ENCODE assay signal across 22 mouse cellular contexts in genomic region chr5:107207911-107208310, GRCm38 (mm10).
A peak's percentile ranks its signal among the peaks of the same experiment; 100 is the strongest.
DNase-seq lines count a peak whose midpoint lies in the region; ATAC-seq and TF ChIP-seq lines count a peak whose summit lies in the region.
"Had no signal": no experiment of that assay in that cellular context is flagged by ENCODE, and none has a peak within 500 bp of the region (broad histone marks: within the 10 kb centered on the region; RNA-seq: fewer than 3 reads in every experiment).

No protein-coding gene starts in this region.

- no peak for TF ChIP-seq CTCF in testis, adult 2 months (IDR thresholded peaks at IDR 0.05; ENCODE audit: control insufficient read depth, insufficient read depth, insufficient replicate concordance, low read depth, low read length)

- H3K27ac ChIP-seq in heart, embryonic 16.5 days (ENCODE audit: low read length): no peak overlapping the region
- H3K27ac ChIP-seq in heart, embryonic 11.5 days (ENCODE audit: low read depth, low read length): no peak overlapping the region
- peak overlapping the region; percentile 50; the same call in 1 of the 2 replicates for H3K27ac ChIP-seq in testis, adult 2 months (ENCODE audit: control insufficient read depth, insufficient read depth, low read depth, low read length)
- peak overlapping the region; percentile 18; the same call in 1 of the 2 replicates for H3K27ac ChIP-seq in limb, embryonic 13.5 days
- peak overlapping the region; percentile 64 for H3K27ac ChIP-seq in stomach, embryonic 16.5 days (ENCODE audit: low read length)
- H3K27ac ChIP-seq: gastrocnemius, adult 2 months; hindbrain, embryonic 15.5 days; macrophage; midbrain, embryonic 13.5 days had no signal

- H3K4me3 ChIP-seq in heart, embryonic 16.5 days (ENCODE audit: low read length): no peak overlapping the region
- no peak overlapping the region for H3K4me3 ChIP-seq in heart, embryonic 11.5 days (ENCODE audit: low read depth, low read length)
- no peak overlapping the region for H3K4me3 ChIP-seq in testis, adult 2 months (ENCODE audit: control insufficient read depth, low read depth, low read length)
- H3K4me3 ChIP-seq in limb, embryonic 13.5 days: no peak overlapping the region
- no peak overlapping the region for H3K4me3 ChIP-seq in stomach, embryonic 16.5 days (replicated peaks; ENCODE audit: low read length)
- H3K4me3 ChIP-seq: gastrocnemius, adult 2 months; hindbrain, embryonic 15.5 days; midbrain, embryonic 13.5 days had no signal

- 0 out of 2 replicates have a peak, but pooled peaks have one; percentile 35 for ATAC-seq in heart, embryonic 16.5 days (replicated peaks; ENCODE audit: extremely low read depth, insufficient read depth, low FRiP score)
- ATAC-seq in heart, embryonic 11.5 days (replicated peaks; ENCODE audit: insufficient number of reproducible peaks, low FRiP score, low TSS enrichment): no peak
- 0 out of 2 replicates have a peak, but pooled peaks have one; percentile 45 for ATAC-seq in limb, embryonic 13.5 days (ENCODE audit: low FRiP score, low read depth)
- no peak for ATAC-seq in stomach, embryonic 16.5 days (ENCODE audit: insufficient read depth, low FRiP score)
- ATAC-seq: activated CD4-positive, CD25-positive, alpha-beta regulatory T cell, adult 4 months; forebrain, embryonic 16.5 days; intestine, postnatal 0 days; midbrain, embryonic 13.5 days; Patski had no signal

- H3K9me3 ChIP-seq in heart, embryonic 16.5 days (replicated peaks; ENCODE audit: control insufficient read depth, low read length): no peaks in the 10 kb centered on the region
- no peaks in the 10 kb centered on the region for H3K9me3 ChIP-seq in heart, embryonic 11.5 days (replicated peaks; ENCODE audit: control insufficient read depth, low read length)
- H3K9me3 ChIP-seq in limb, embryonic 13.5 days: no peaks in the 10 kb centered on the region
- H3K9me3 ChIP-seq in stomach, embryonic 16.5 days (replicated peaks; ENCODE audit: control insufficient read depth, low read length): no peaks in the 10 kb centered on the region
- H3K9me3 ChIP-seq: hindbrain, embryonic 15.5 days; midbrain, embryonic 13.5 days had no signal

- H3K27me3 ChIP-seq in heart, embryonic 16.5 days (ENCODE audit: control insufficient read depth, insufficient read depth, low read length): no peaks in the 10 kb centered on the region
- no peaks in the 10 kb centered on the region for H3K27me3 ChIP-seq in heart, embryonic 11.5 days (ENCODE audit: control insufficient read depth, insufficient read depth, low read length)
- no peaks in the 10 kb centered on the region for H3K27me3 ChIP-seq in testis, adult 2 months (ENCODE audit: control insufficient read depth, insufficient read depth, low read length)
- 0 out of 2 replicates have a peak, but pooled peaks cover 7% of the 10 kb centered on the region for H3K27me3 ChIP-seq in limb, embryonic 13.5 days
- no peaks in the 10 kb centered on the region for H3K27me3 ChIP-seq in stomach, embryonic 16.5 days (ENCODE audit: control insufficient read depth, insufficient read depth, low read length)
- H3K27me3 ChIP-seq: hindbrain, embryonic 15.5 days; midbrain, embryonic 13.5 days; Patski had no signal

- no peaks in the 10 kb centered on the region; the same call in 1 of the 2 replicates for H3K36me3 ChIP-seq in heart, embryonic 16.5 days (ENCODE audit: control insufficient read depth, insufficient read depth)
- H3K36me3 ChIP-seq in heart, embryonic 11.5 days (ENCODE audit: control insufficient read depth, insufficient read depth, low read length): no peaks in the 10 kb centered on the region
- H3K36me3 ChIP-seq in testis, adult 2 months (ENCODE audit: control insufficient read depth, insufficient read depth, low read length): no peaks in the 10 kb centered on the region
- H3K36me3 ChIP-seq in limb, embryonic 13.5 days: peaks cover 11% of the 10 kb centered on the region; the same call in 1 of the 2 replicates
- H3K36me3 ChIP-seq in stomach, embryonic 16.5 days (ENCODE audit: control insufficient read depth, insufficient read depth, low read length): no peaks in the 10 kb centered on the region
- H3K36me3 ChIP-seq: hindbrain, embryonic 15.5 days; midbrain, embryonic 13.5 days had no signal

- no peak for TF ChIP-seq POLR2A in testis, adult 2 months (IDR thresholded peaks at IDR 0.05; ENCODE audit: control insufficient read depth, low read depth, low read length)

- H3K4me1 ChIP-seq in heart, embryonic 16.5 days (ENCODE audit: control insufficient read depth, insufficient read depth, low read length): peaks cover 7% of the 10 kb centered on the region
- H3K4me1 ChIP-seq in heart, embryonic 11.5 days (ENCODE audit: control insufficient read depth, insufficient read depth, low read length): peaks cover 5% of the 10 kb centered on the region; the same call in 1 of the 2 replicates
- peaks cover 2% of the 10 kb centered on the region; the same call in 1 of the 2 replicates for H3K4me1 ChIP-seq in testis, adult 2 months (ENCODE audit: control insufficient read depth, insufficient read depth, low read length)
- peaks cover 42% of the 10 kb centered on the region for H3K4me1 ChIP-seq in limb, embryonic 13.5 days
- H3K4me1 ChIP-seq in stomach, embryonic 16.5 days (ENCODE audit: control insufficient read depth, insufficient read depth, low read length): peaks cover 15% of the 10 kb centered on the region
- H3K4me1 ChIP-seq: midbrain, embryonic 13.5 days had no signal

- 72% methylated on average over 5 of the region's 5 CpGs for WGBS in heart, embryonic 16.5 days
- 78% methylated on average over 5 of the region's 5 CpGs for WGBS in heart, embryonic 11.5 days (ENCODE audit: insufficient replicate concordance)
- 47% methylated on average over 5 of the region's 5 CpGs for WGBS in limb, embryonic 13.5 days
- WGBS in stomach, embryonic 16.5 days: 59% methylated on average over 5 of the region's 5 CpGs

- DNase-seq in testis, postnatal 14 days (ENCODE audit: low spot score): no peak
- DNase-seq in layer of hippocampus, adult 9-10 months (ENCODE audit: low spot score): no peak
- DNase-seq in adrenal gland, postnatal 10 days: no peak
- DNase-seq: adrenal gland, postnatal 36 days; cerebellum, adult 9-11 months; embryo, embryonic 11 days; gastrocnemius, adult 2 months; heart, adult 18-20 months; kidney, postnatal 36 days; lung, embryonic 14.5 days had no signal

- H3K9ac ChIP-seq in heart, embryonic 16.5 days (ENCODE audit: low read length): no peak overlapping the region
- no peak overlapping the region for H3K9ac ChIP-seq in heart, embryonic 11.5 days (ENCODE audit: low read depth, low read length)
- H3K9ac ChIP-seq in limb, embryonic 13.5 days: no peak overlapping the region; the same call in 1 of the 2 replicates
- H3K9ac ChIP-seq in stomach, embryonic 16.5 days (ENCODE audit: low read length): no peak overlapping the region
- H3K9ac ChIP-seq: hindbrain, embryonic 15.5 days; lung, embryonic 14.5 days; midbrain, embryonic 13.5 days had no signal

- H3K4me2 ChIP-seq in heart, embryonic 16.5 days (ENCODE audit: low read depth, low read length): no peak overlapping the region
- H3K4me2 ChIP-seq in heart, embryonic 11.5 days: no peak overlapping the region
- H3K4me2 ChIP-seq in limb, embryonic 13.5 days (replicated peaks): no peak overlapping the region
- no peak overlapping the region for H3K4me2 ChIP-seq in stomach, embryonic 16.5 days (ENCODE audit: low read depth, low read length)
- H3K4me2 ChIP-seq: hindbrain, embryonic 15.5 days; lung, embryonic 14.5 days; midbrain, embryonic 13.5 days had no signal

Comparison
In these comparisons a context has a peak if more than half of its experiments do, and no peak if none do; other contexts are left out.
1. ATAC-seq: peak in heart, embryonic 16.5 days (single experiment) and limb, embryonic 13.5 days (single experiment); none in heart, embryonic 11.5 days (single experiment) and stomach, embryonic 16.5 days (single experiment).
2. H3K27ac ChIP-seq: peak in testis, adult 2 months (single experiment), limb, embryonic 13.5 days (single experiment) and stomach, embryonic 16.5 days (single experiment); none in heart, embryonic 16.5 days (single experiment) and heart, embryonic 11.5 days (single experiment).